Mouse (Mus musculus): Measurements from ENCODE around the gene Armc8.

GRCm38 (mm10) chr9:99568023-99568346, 714 bp downstream of the Armc8 start:
- no peak for TF ChIP-seq CTCF (IDR thresholded peaks at IDR 0.05; ENCODE audit: low read depth)
- no peak for TF ChIP-seq EP300 (IDR thresholded peaks at IDR 0.05; ENCODE audit: low read depth)

Measured in heart, postnatal 0 days (tissue).